Mouse (Mus musculus) liver, postnatal 0 days (tissue): ENCODE measurements around the gene Pbx2. TPM values are rescaled to one million over a fixed set of nuclear protein-coding genes. Genes with fewer than 3 reads are reported as not detected.

ENCODE experiments used
- ATAC-seq: fragments of 200-750 bp; cut with Nextera tagmentation; 2 replicates; pipeline ENCODE4 v1.8.0; 2017; ENCODE audit warnings: mild to moderate bottlenecking, moderate library complexity
- DNase-seq: peaks from one replicate; pipeline ENCODE4 v3.0.0-alpha.2; 2016
- H3K27ac ChIP-seq: fragments of 300-500 bp; sonication (generic); 2 replicates; pipeline ENCODE4 v1.5.1; 2014; ENCODE audit warnings: antibody characterized with exemption, moderate library complexity, mild to moderate bottlenecking, low read depth
- H3K27me3 ChIP-seq: fragments of 300-500 bp; sonication (generic); 2 replicates; pipeline ENCODE4 v1.6.1; 2014; ENCODE audit warnings: low read length, control low read depth, mixed read lengths; ENCODE audit not compliant: insufficient read depth
- H3K36me3 ChIP-seq: fragments of 300-500 bp; sonication (generic); replicated peaks from 2 replicates; pipeline ENCODE4 v1.6.1; 2014; ENCODE audit warnings: mild to moderate bottlenecking, control low read depth, low read length, moderate library complexity, mixed read lengths; ENCODE audit not compliant: insufficient read depth
- H3K4me1 ChIP-seq: fragments of 300-500 bp; sonication (generic); 2 replicates; pipeline ENCODE4 v1.6.1; 2014; ENCODE audit warnings: antibody characterized with exemption, mild to moderate bottlenecking, control low read depth; ENCODE audit not compliant: insufficient read depth
- H3K4me2 ChIP-seq: fragments of 300-500 bp; sonication (generic); 2 replicates; pipeline ENCODE4 v1.6.1; 2014; ENCODE audit warnings: low read depth, mild to moderate bottlenecking, low read length, moderate library complexity, mixed read lengths
- H3K4me3 ChIP-seq: fragments of 300-500 bp; sonication (generic); 2 replicates; pipeline ENCODE4 v1.5.1; 2014; ENCODE audit warnings: low read depth, low read length
- H3K9ac ChIP-seq: fragments of 300-500 bp; sonication (generic); replicated peaks from 2 replicates; pipeline ENCODE4 v1.6.1; 2014; ENCODE audit warnings: mild to moderate bottlenecking, moderate library complexity
- H3K9me3 ChIP-seq: fragments of 300-500 bp; sonication (generic); 2 replicates; pipeline ENCODE4 v1.6.1; 2016; ENCODE audit warnings: mild to moderate bottlenecking, control low read depth, low read length, mixed read lengths
- CTCF ChIP-seq: sonication (generic); IDR thresholded peaks from 2 replicates; pipeline ENCODE4 v1.5.1; 2016; ENCODE audit warnings: antibody characterized with exemption, low read depth
- EP300 ChIP-seq: IDR thresholded peaks from 2 replicates; pipeline ENCODE4 v1.6.1; 2016; ENCODE audit warnings: antibody characterized with exemption, low read depth, mild to moderate bottlenecking
- WGBS: fragments of 180-500 bp; shearing (Covaris S2); extraction: QIAGEN DNeasy Blood & Tissue Kit; methylation state at CpG from one replicate; pipeline ENCODE4 v1.1.7; 2014; ENCODE audit not compliant: insufficient replicate concordance; 5-methylcytosine and 5-hydroxymethylcytosine counted together
- polyA plus RNA-seq: library from polyadenylated mRNA; unstranded; fragments of >200 nt; fragmentation: Nextera tagmentation; extraction: Ambion mirVana; gene quantifications from 2 replicates; pipeline ENCODE4 v1.2.1, GENCODE M21; 2015

Gene Pbx2
- polyA plus RNA-seq, 1 experiment from 2014 or later = 3.6 TPM

DNA sequence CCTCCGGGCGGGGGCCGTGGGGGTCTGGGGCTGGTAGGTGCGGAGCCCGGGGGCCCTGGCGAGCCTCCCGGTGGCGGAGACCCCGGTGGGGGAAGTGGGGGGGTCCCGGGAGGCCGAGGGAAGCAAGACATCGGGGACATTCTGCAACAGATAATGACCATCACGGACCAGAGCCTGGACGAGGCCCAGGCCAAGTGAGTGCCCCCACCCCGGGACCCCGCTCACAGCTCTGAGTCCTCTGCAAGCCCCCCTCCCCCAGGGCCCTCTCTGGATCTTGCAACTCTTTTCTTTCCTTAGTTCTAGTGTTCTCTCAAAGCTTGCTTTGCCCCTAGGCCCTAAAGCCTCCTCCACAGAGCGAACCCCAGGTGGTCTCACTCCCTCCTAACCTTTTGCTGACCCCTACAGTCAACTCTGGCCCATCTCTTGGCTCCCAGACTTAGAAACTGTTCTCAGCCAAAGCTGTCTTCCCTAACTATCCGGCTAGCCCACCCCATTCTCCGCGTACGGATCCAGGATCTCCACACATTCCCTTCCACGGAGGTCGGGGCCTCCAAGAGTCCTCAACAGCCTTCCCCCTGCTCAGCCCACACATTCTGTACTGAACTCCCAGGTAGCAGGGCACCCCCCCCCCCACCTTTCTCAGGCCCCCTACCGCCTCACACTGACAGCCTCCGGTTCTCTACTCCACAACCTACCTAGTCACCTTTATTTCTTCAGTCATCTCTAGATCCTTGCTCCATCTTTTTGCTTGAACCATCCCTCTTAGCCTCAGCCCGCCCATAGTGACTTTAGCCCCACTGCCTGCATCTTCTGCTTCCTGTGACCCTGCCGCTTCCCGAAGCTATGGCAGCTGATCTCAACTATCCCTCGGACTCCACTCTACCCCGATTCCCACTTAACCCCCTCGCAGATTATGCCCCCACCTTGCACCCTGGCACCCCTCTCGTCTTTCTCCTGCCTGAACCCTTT is 1.8 kb downstream of the Pbx2 start:
- ATAC-seq (no peak), DNase-seq (no peak)
- Histone ChIP-seq H3K27ac (peak overlapping the region; percentile 84), H3K4me3 (peak overlapping the region; percentile 69), H3K4me2 (peak overlapping the region; percentile 99), H3K4me1 (peaks cover 63% of the 10 kb centered on the region), H3K36me3 (peaks cover 22% of the 10 kb centered on the region), H3K27me3 (no peaks in the 10 kb centered on the region), H3K9ac (peak overlapping the region; percentile 88), H3K9me3 (no peaks in the 10 kb centered on the region)
- TF ChIP-seq CTCF (no peak), EP300 (no peak)
- WGBS = 3% methylated on average over 28 of the region's 32 CpGs

DNA sequence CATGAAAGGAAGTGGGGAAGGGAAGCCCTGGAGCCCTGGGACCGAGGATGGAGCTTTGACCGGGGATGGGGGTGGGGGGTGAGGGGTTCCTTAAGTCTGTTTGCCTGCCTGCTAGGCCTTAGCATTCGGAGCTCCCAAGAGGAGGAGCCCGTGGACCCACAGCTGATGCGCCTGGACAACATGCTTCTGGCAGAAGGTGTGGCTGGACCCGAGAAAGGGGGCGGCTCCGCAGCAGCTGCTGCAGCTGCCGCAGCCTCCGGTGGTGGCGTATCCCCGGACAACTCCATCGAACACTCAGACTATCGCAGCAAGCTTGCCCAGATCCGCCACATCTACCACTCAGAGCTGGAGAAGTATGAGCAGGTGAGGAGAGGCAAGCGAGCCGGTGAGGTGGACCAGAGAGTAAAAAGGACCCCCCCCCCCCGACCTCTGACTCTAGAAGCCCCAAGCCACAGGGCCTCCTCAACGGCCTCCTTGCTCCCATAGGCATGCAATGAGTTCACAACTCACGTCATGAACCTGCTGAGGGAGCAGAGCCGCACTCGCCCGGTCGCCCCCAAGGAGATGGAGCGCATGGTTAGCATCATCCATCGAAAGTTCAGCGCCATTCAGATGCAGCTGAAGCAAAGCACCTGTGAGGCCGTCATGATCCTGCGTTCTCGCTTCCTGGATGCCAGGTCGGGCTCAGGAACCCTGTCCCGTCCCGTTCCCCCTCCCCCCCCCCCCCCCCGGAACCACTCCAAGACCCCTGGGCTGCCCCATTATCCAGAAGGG is 2.9 kb downstream of the Pbx2 start:
- Histone ChIP-seq H3K27me3 (no peaks in the 10 kb centered on the region), H3K9me3 (no peaks in the 10 kb centered on the region), H3K4me1 (peaks cover 55% of the 10 kb centered on the region), H3K27ac (peak overlapping the region; percentile 84; the same call in 1 of the 2 replicates), H3K36me3 (peaks cover 22% of the 10 kb centered on the region), H3K4me2 (peak overlapping the region; percentile 99), H3K4me3 (peak overlapping the region; percentile 69), H3K9ac (peak overlapping the region; percentile 88)
- ATAC-seq = no peak
- TF ChIP-seq CTCF = no peak
- no peak for TF ChIP-seq EP300
- no peak for DNase-seq
- 71% methylated on average over 31 of the region's 34 CpGs for WGBS

DNA sequence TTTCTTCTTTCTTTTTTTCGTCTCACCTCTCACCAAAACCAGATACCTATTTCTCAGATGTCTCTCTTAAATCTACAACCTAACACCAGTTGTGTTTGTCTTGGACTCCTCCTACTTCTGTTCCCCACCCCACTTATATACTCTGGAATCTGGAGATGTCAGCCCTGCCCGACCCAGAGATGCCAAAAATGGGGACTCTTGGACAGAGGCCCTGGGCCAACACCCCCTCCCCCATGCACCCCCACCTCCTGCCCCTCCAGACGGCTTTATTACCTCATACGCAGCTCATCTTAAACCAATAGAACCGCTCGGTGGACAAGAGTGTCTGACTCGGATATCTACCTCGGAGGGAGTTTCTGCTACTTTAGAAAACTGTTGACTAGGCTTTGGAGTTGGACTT is 5.0 kb downstream of the Pbx2 start:
- no peak for TF ChIP-seq CTCF
- no peak for TF ChIP-seq EP300
- no peak for DNase-seq
- Histone ChIP-seq H3K4me3 (no peak overlapping the region), H3K27ac (peak overlapping the region; percentile 29; the same call in 1 of the 2 replicates), H3K9me3 (no peaks in the 10 kb centered on the region), H3K36me3 (peaks cover 30% of the 10 kb centered on the region), H3K4me2 (no peak overlapping the region), H3K4me1 (peaks cover 37% of the 10 kb centered on the region), H3K27me3 (no peaks in the 10 kb centered on the region), H3K9ac (no peak overlapping the region)
- WGBS = 75% methylated on average over 8 of the region's 8 CpGs
- ATAC-seq = no peak

DNA sequence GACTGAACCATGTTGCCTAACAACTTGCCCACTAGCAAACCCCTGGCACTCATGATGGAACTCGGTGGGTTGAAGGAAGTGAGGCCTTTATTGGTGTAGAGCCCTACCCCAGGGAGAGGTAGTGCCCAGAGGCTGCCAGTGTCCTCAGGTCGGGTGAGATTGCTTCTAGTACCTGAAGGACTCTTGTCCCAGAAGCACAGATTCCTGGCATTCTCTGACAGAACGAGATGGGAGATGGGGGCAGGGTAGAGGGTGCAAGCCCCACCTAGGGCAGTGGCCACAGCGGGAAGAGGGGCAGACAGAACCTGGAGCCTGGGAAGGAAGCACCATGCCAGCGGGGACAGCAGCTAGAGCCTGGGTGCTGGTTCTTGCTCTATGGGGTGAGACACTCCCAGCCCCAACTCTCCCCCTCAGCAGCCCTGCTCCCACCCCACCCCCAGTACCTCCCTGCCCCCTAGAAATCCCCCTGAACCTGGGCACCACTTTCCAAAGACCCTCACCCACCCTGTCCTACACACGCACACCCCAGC is 6.6 kb downstream of the Pbx2 start, which contains the start of gene Ager:
Gene Ager, plus strand, starts transcription at position 297 of the 530 bp plus-strand sequence.
- WGBS = 17% methylated on average over 6 of the region's 6 CpGs
- peak within 1 kb of the TSS; percentile 46 for H3K27ac ChIP-seq
- H3K4me1 ChIP-seq = peaks cover 40% of the 10 kb centered on the region
- H3K36me3 ChIP-seq = peaks cover 30% of the 10 kb centered on the region
- H3K9ac ChIP-seq = no peak within 1 kb of the TSS
- no peak within 1 kb of the TSS for H3K4me3 ChIP-seq
- no peaks in the 10 kb centered on the region for H3K9me3 ChIP-seq
- H3K4me2 ChIP-seq = no peak within 1 kb of the TSS
- H3K27me3 ChIP-seq = no peaks in the 10 kb centered on the region
- TF ChIP-seq CTCF (no peak), EP300 (no peak)
- DNase-seq (no peak), ATAC-seq (no peak)

DNA sequence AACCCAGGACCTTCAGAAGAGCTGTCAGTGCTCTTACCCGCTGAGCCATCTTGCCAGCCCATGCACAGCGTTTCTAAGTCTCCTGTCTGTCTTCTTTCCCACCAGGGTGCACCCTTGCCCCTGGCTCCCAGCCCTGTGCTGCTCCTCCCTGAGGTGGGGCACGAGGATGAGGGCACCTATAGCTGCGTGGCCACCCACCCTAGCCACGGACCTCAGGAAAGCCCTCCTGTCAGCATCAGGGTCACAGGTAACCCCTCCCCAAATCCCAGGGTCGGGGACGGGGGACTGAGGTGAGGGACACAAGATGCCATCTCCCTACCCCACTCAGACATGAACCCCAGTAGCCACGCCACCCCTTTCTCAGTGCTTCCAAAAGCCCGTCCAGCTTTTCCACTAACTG is 8.8 kb downstream of the Pbx2 start:
- 82% methylated on average over 9 of the region's 9 CpGs for WGBS
- DNase-seq = no peak
- Histone ChIP-seq H3K9ac (no peak overlapping the region), H3K4me1 (peaks cover 36% of the 10 kb centered on the region), H3K4me2 (no peak overlapping the region), H3K27ac (no peak overlapping the region), H3K36me3 (peaks cover 21% of the 10 kb centered on the region), H3K4me3 (no peak overlapping the region), H3K27me3 (no peaks in the 10 kb centered on the region), H3K9me3 (no peaks in the 10 kb centered on the region)
- ATAC-seq = no peak
- TF ChIP-seq EP300 = no peak
- no peak for TF ChIP-seq CTCF

DNA sequence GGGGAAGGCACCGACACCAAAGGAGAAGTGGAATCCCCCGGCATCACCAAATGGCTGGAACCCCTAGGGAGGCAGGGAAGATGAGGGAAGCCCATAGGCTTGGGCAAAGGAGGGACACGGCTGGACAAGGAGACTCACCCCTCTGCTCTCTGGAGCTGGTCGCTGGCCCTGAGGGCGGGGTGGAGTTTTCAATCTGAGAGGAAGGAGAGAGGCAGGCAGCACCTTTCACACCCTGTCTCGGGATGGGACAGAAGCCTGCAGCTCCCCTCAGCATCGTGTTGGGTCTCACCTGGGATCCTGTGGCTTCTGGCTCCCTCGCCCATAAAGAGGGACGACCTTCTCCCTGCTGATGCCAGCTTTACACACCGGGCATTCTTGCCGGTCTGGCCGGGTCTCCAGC is 10.7 kb downstream of the Pbx2 start:
- Histone ChIP-seq H3K4me2 (no peak overlapping the region), H3K4me3 (no peak overlapping the region), H3K27me3 (no peaks in the 10 kb centered on the region), H3K4me1 (peaks cover 41% of the 10 kb centered on the region), H3K9ac (no peak overlapping the region), H3K27ac (no peak overlapping the region), H3K9me3 (no peaks in the 10 kb centered on the region), H3K36me3 (peaks cover 8% of the 10 kb centered on the region)
- ATAC-seq (no peak), DNase-seq (no peak)
- WGBS = 93% methylated on average over 12 of the region's 12 CpGs
- no peak for TF ChIP-seq EP300
- TF ChIP-seq CTCF = no peak
